Mouse (Mus musculus): ENCODE data around the gene Olfr629. TPM values are rescaled to one million over a fixed set of nuclear protein-coding genes. Genes with fewer than 3 reads are reported as not detected.

Gene Olfr629
- polyA plus RNA-seq (2014; fragmentation: Illumina TruSeq; extraction: RNeasy Lipid Tissue Mini Kit (QIAGEN cat#74804); ENCODE audit: low replicate concordance) = not detected

GRCm38 (mm10) chr7:103744843-103745242, at the start of gene Olfr629:
TSS of gene Olfr629 (minus strand) at chr7:103744943.

DNA sequence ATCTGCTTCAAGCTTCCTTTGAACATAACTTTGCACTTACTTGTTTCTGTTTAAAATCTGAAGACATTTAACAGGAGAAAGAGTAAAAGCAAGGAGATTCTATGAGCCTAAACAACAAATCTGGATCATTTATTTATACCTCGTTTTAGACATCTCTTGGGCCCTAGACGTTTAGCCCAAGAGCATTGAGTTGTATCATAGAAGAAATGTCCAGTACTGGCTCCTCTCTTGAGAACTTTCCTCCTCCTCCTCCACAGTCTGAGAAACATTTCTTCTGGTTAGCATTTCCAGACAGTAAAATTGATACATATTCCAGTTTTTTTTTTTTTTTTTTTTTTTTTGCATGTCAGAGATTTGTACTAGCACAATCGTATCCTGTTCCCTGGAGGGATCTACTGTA, 47.0 kb upstream of the Olfr629 start, which contains the start of gene Olfr67:
TSS of gene Olfr67 (minus strand) at position 101 of the 400 bp plus-strand sequence.

GRCm38 (mm10) chr7:103779598-103779997, 34.9 kb upstream of the Olfr629 start, which contains the start of gene Olfr68:
TSS of gene Olfr68 (minus strand) at chr7:103779698.

DNA sequence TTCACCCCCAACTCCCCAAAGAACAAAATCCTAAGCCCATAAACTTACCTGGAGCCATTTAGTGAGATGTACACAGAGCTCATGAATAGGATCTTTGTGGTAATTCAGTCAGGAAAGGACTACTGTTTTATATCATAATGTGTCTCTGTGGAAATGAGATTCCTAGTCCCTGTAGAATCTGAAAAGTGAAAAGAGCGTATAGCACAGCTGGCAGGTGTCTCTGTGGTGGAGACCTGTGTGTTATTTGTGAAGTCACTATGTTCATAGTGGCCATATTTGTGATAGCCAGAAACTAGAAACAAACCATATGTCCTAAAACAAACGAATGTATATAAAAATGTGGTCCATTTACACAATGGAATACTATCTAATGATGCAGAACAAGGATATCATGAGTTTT, 26.8 kb upstream of the Olfr629 start, which contains the start of gene Olfr69:
TSS of gene Olfr69 (minus strand) at position 101 of the 400 bp plus-strand sequence.

GRCm38 (mm10) chr7:103757233-103757632, 12.5 kb upstream of the Olfr629 start, which contains the start of gene Olfr630:
TSS of gene Olfr630 (minus strand) at chr7:103757333.

GRCm38 (mm10) chr7:103730074-103730473, 14.7 kb downstream of the Olfr629 start, which contains the start of gene Olfr628:
TSS of gene Olfr628 (plus strand) at chr7:103730374.

DNA sequence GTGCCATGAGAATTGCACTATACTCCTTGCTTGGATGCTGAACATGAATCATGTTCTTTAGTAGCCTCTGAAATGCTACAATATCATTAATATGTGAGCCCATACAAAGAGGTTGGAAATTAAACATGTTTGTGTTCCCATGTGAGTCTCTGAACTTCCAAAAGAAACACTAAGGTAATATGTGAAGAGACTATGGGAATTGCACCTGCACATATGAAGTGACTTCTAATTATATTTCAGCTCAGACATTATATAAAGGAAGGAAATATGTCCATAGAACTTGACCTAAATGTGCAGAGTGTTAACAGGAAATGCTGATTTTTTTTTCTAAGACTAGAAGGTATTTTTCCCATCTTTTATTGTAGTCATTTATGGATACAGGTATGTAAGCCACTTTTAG, 30.4 kb downstream of the Olfr629 start, which contains the start of gene Olfr243:
TSS of gene Olfr243 (plus strand) at position 301 of the 400 bp plus-strand sequence.

Other genes with a start within 250 kb of the Olfr629 start
- not detected for gene Olfr609, start 246.9 kb downstream of the Olfr629 start, polyA plus RNA-seq (2014; fragmentation: Illumina TruSeq; extraction: RNeasy Lipid Tissue Mini Kit (QIAGEN cat#74804); ENCODE audit: low replicate concordance)
- gene Olfr610, start 232.8 kb downstream of the Olfr629 start, polyA plus RNA-seq (2014; fragmentation: Illumina TruSeq; extraction: RNeasy Lipid Tissue Mini Kit (QIAGEN cat#74804); ENCODE audit: low replicate concordance) = not detected
- not detected for gene Olfr611, start 224.1 kb downstream of the Olfr629 start, polyA plus RNA-seq (2014; fragmentation: Illumina TruSeq; extraction: RNeasy Lipid Tissue Mini Kit (QIAGEN cat#74804); ENCODE audit: low replicate concordance)
- gene Olfr612, start 202.2 kb downstream of the Olfr629 start, polyA plus RNA-seq (2014; fragmentation: Illumina TruSeq; extraction: RNeasy Lipid Tissue Mini Kit (QIAGEN cat#74804); ENCODE audit: low replicate concordance) = not detected
- gene Olfr613, start 196.9 kb downstream of the Olfr629 start, polyA plus RNA-seq (2014; fragmentation: Illumina TruSeq; extraction: RNeasy Lipid Tissue Mini Kit (QIAGEN cat#74804); ENCODE audit: low replicate concordance) = not detected
- gene Olfr615, start 188.9 kb downstream of the Olfr629 start, polyA plus RNA-seq (2014; fragmentation: Illumina TruSeq; extraction: RNeasy Lipid Tissue Mini Kit (QIAGEN cat#74804); ENCODE audit: low replicate concordance) = not detected
- not detected for gene Olfr616, start 175.8 kb downstream of the Olfr629 start, polyA plus RNA-seq (2014; fragmentation: Illumina TruSeq; extraction: RNeasy Lipid Tissue Mini Kit (QIAGEN cat#74804); ENCODE audit: low replicate concordance)
- not detected for gene Olfr617, start 171.9 kb downstream of the Olfr629 start, polyA plus RNA-seq (2014; fragmentation: Illumina TruSeq; extraction: RNeasy Lipid Tissue Mini Kit (QIAGEN cat#74804); ENCODE audit: low replicate concordance)
- gene Olfr618, start 154.8 kb downstream of the Olfr629 start, polyA plus RNA-seq (2014; fragmentation: Illumina TruSeq; extraction: RNeasy Lipid Tissue Mini Kit (QIAGEN cat#74804); ENCODE audit: low replicate concordance) = not detected
- not detected for gene Olfr619, start 144.4 kb downstream of the Olfr629 start, polyA plus RNA-seq (2014; fragmentation: Illumina TruSeq; extraction: RNeasy Lipid Tissue Mini Kit (QIAGEN cat#74804); ENCODE audit: low replicate concordance)
- gene Olfr620, start 132.4 kb downstream of the Olfr629 start, polyA plus RNA-seq (2014; fragmentation: Illumina TruSeq; extraction: RNeasy Lipid Tissue Mini Kit (QIAGEN cat#74804); ENCODE audit: low replicate concordance) = not detected
- gene Olfr622, start 102.2 kb downstream of the Olfr629 start, polyA plus RNA-seq (2014; fragmentation: Illumina TruSeq; extraction: RNeasy Lipid Tissue Mini Kit (QIAGEN cat#74804); ENCODE audit: low replicate concordance) = not detected
- gene Olfr623, start 81.2 kb downstream of the Olfr629 start, polyA plus RNA-seq (2014; fragmentation: Illumina TruSeq; extraction: RNeasy Lipid Tissue Mini Kit (QIAGEN cat#74804); ENCODE audit: low replicate concordance) = not detected
- gene Olfr624, start 73.8 kb downstream of the Olfr629 start, polyA plus RNA-seq (2014; fragmentation: Illumina TruSeq; extraction: RNeasy Lipid Tissue Mini Kit (QIAGEN cat#74804); ENCODE audit: low replicate concordance) = 0.78 TPM
- not detected for gene Olfr625-ps1, start 62.2 kb downstream of the Olfr629 start, polyA plus RNA-seq (2014; fragmentation: Illumina TruSeq; extraction: RNeasy Lipid Tissue Mini Kit (QIAGEN cat#74804); ENCODE audit: low replicate concordance)
- gene Olfr243, start 30.3 kb downstream of the Olfr629 start, polyA plus RNA-seq (2014; fragmentation: Illumina TruSeq; extraction: RNeasy Lipid Tissue Mini Kit (QIAGEN cat#74804); ENCODE audit: low replicate concordance) = not detected
- not detected for gene Olfr628, start 14.6 kb downstream of the Olfr629 start, polyA plus RNA-seq (2014; fragmentation: Illumina TruSeq; extraction: RNeasy Lipid Tissue Mini Kit (QIAGEN cat#74804); ENCODE audit: low replicate concordance)
- not detected for gene Olfr630, start 12.4 kb upstream of the Olfr629 start, polyA plus RNA-seq (2014; fragmentation: Illumina TruSeq; extraction: RNeasy Lipid Tissue Mini Kit (QIAGEN cat#74804); ENCODE audit: low replicate concordance)
- not detected for gene Olfr69, start 26.7 kb upstream of the Olfr629 start, polyA plus RNA-seq (2014; fragmentation: Illumina TruSeq; extraction: RNeasy Lipid Tissue Mini Kit (QIAGEN cat#74804); ENCODE audit: low replicate concordance)
- not detected for gene Olfr68, start 34.8 kb upstream of the Olfr629 start, polyA plus RNA-seq (2014; fragmentation: Illumina TruSeq; extraction: RNeasy Lipid Tissue Mini Kit (QIAGEN cat#74804); ENCODE audit: low replicate concordance)
- not detected for gene Olfr67, start 46.9 kb upstream of the Olfr629 start, polyA plus RNA-seq (2014; fragmentation: Illumina TruSeq; extraction: RNeasy Lipid Tissue Mini Kit (QIAGEN cat#74804); ENCODE audit: low replicate concordance)
- 1.4 TPM for gene Hbb-bt, start 69.1 kb upstream of the Olfr629 start, polyA plus RNA-seq (2014; fragmentation: Illumina TruSeq; extraction: RNeasy Lipid Tissue Mini Kit (QIAGEN cat#74804); ENCODE audit: low replicate concordance)
- gene Hbb-bs, start 83.2 kb upstream of the Olfr629 start, polyA plus RNA-seq (2014; fragmentation: Illumina TruSeq; extraction: RNeasy Lipid Tissue Mini Kit (QIAGEN cat#74804); ENCODE audit: low replicate concordance) = 17.2 TPM
- gene Hbb-bh2, start 95.6 kb upstream of the Olfr629 start, polyA plus RNA-seq (2014; fragmentation: Illumina TruSeq; extraction: RNeasy Lipid Tissue Mini Kit (QIAGEN cat#74804); ENCODE audit: low replicate concordance) = not detected
- gene Hbb-bh1, start 98.2 kb upstream of the Olfr629 start, polyA plus RNA-seq (2014; fragmentation: Illumina TruSeq; extraction: RNeasy Lipid Tissue Mini Kit (QIAGEN cat#74804); ENCODE audit: low replicate concordance) = not detected
- not detected for gene Hbb-y, start 108.3 kb upstream of the Olfr629 start, polyA plus RNA-seq (2014; fragmentation: Illumina TruSeq; extraction: RNeasy Lipid Tissue Mini Kit (QIAGEN cat#74804); ENCODE audit: low replicate concordance)
- not detected for gene Olfr66, start 141.3 kb upstream of the Olfr629 start, polyA plus RNA-seq (2014; fragmentation: Illumina TruSeq; extraction: RNeasy Lipid Tissue Mini Kit (QIAGEN cat#74804); ENCODE audit: low replicate concordance)
- gene Olfr64, start 149.5 kb upstream of the Olfr629 start, polyA plus RNA-seq (2014; fragmentation: Illumina TruSeq; extraction: RNeasy Lipid Tissue Mini Kit (QIAGEN cat#74804); ENCODE audit: low replicate concordance) = not detected
- not detected for gene Olfr65, start 158.5 kb upstream of the Olfr629 start, polyA plus RNA-seq (2014; fragmentation: Illumina TruSeq; extraction: RNeasy Lipid Tissue Mini Kit (QIAGEN cat#74804); ENCODE audit: low replicate concordance)
- not detected for gene Olfr631, start 183.9 kb upstream of the Olfr629 start, polyA plus RNA-seq (2014; fragmentation: Illumina TruSeq; extraction: RNeasy Lipid Tissue Mini Kit (QIAGEN cat#74804); ENCODE audit: low replicate concordance)
- gene Olfr632, start 189.4 kb upstream of the Olfr629 start, polyA plus RNA-seq (2014; fragmentation: Illumina TruSeq; extraction: RNeasy Lipid Tissue Mini Kit (QIAGEN cat#74804); ENCODE audit: low replicate concordance) = not detected
- not detected for gene Olfr633, start 199.5 kb upstream of the Olfr629 start, polyA plus RNA-seq (2014; fragmentation: Illumina TruSeq; extraction: RNeasy Lipid Tissue Mini Kit (QIAGEN cat#74804); ENCODE audit: low replicate concordance)
- gene Olfr635, start 226.2 kb upstream of the Olfr629 start, polyA plus RNA-seq (2014; fragmentation: Illumina TruSeq; extraction: RNeasy Lipid Tissue Mini Kit (QIAGEN cat#74804); ENCODE audit: low replicate concordance) = not detected